Mouse (Mus musculus): Measurements from ENCODE around the gene Acr. TPM values are rescaled to one million over a fixed set of nuclear protein-coding genes. Genes with fewer than 3 reads are reported as not detected.
A peak's percentile ranks its signal among the peaks of the same experiment; 100 is the strongest.

The Acr gene
- polyA plus RNA-seq, 3 experiments from 2014 or later, result not detected

DNA sequence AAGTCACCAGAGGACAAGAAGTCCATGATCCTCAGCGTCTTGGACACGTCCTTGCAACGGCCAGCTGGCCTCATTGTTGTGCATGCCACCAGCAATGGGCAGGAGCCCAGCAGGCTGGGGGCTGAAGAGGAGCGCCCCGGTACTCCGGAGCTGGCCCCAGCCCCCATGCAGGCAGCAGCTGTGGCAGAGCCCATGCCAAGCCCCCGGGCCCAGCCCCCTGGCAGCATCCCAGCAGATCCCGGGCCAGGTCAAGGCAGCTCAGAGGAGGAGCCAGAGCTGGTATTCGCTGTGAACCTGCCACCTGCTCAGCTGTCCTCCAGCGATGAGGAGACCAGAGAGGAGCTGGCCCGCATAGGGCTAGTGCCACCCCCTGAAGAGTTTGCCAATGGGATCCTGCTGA is 19.3 kb upstream of the Acr start:
- ATAC-seq, result no peak

DNA sequence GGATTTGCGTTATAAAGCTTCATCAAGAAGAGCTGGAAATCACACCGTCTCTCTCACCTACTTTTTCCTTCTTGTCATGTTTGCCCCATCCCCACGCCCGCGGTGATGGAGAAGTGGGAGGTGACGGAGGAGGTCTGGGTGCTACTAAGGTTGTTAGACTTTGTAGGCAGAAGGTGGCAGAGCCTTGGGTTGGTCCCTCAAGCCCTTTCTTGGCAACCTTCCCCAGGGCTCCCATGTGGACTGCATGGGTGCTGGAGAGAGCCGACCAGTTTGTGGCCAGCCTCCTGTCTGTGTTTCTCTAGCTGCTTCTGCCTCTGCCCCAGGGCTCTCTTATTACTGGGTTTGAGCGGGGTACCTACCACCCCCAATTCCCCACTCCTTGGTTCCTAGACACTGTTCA is 17.6 kb upstream of the Acr start:
- no peak for ATAC-seq

DNA sequence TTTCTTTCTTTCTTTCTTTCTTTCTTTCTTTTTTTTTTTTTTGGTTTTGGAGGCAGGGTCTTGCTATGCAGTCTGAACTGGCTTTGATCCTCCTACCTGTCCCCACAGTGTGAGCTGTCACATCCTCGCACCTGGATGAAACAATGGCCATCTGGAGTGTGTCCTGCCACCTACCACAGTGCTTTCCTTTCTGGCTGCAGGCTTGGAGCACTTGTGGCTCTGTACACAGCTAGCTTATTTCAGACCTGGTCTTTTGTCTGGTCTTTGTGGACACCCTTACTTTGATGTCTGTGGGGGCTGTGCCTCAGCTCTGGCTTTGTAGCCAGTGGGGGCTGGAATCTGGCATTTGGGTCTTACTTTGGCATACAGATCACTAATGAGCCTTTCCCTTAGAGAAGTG is 16.4 kb upstream of the Acr start:
- no peak for ATAC-seq

DNA sequence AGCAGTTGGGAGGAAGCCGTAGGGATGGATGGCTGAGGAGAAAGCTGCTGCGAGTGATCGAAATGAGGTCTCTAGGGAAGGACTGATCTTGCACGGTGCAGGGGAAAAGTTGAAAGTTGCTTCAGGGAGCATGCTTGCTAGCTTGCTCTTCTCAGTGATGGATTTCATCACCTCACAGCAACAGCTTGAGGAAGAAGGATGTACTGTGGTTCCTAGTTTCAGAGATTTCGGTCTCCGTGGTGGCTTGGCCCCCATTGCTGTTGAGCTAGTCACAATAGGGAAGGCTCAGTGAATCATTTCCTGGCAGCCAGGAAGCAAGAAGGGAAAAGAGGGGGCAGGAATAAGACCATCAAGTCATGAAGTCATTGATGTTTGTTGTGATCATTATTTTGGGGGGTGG is 12.5 kb upstream of the Acr start:
- no peak for ATAC-seq

DNA sequence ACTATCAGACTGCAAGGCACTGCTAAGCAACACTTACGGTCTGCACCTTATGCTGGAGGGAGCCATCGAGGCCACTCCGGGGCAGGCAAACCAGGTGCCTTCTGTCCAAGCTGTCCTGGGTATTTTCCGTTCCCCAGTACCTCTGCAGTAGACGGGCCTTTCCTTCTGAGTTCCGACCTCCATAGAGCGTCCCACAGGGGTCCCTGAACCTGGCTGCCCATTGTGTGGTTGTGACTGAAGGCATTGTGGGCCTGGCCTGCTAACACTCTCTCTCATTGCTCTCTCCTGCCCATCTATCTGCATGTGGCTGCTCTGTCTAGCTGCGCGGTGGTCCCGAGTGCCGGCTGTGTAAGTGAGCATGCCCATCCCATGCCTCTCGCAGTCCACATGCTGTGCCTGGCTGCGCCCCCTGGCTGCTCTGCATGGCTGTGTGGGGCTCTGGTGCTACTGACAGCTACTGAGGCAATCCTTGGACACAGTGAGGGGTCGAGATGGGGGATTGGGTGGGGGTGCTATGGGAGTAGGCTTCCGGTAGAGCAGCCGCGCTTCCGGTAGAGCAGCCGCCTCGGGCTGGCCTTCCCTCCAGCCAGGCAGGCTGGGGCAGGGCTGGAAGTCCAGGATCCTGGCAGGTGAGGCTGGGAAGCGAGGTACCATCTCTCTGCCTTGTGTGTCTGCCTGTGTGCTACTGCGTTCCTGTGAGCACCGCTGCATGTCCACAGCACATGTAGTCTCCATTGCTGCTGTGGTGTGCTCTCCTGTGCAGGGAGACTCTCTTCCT is 11.5 kb upstream of the Acr start:
- ATAC-seq, result no peak

DNA sequence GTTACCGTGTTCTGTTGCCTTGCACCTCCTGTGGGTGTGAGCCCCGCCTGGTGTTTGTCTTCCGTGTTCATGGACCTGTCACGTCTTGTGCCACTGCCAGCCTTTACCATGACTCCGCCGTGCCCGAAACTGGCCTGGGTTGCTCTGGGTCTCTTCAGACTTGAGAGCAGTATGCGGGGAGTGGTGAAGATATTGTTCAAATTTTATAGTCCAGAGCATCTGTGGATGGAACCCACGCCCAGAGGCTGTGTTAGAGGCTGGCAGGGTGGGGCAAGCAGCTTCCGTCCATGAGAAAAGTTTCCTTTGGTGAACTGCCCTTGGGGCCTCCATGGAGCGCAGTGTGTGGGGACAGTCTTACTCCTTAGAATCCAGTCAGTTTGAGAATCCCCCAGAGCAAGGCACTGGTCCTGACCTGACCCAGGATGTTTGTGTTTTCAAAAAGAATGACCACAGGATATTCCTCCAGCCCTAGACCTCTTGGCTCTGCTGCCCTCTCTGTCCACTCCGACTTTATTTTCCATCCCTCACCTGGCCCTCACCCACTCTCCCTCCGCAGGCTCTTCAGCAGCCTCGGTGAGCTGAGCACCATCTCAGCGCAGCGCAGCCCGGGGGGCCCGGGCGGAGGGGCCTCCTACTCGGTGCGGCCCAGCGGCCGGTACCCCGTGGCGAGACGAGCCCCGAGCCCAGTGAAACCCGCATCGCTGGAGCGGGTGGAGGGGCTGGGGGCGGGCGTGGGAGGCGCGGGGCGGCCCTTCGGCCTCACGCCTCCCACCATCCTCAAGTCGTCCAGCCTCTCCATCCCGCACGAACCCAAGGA is 10.7 kb upstream of the Acr start:
- ATAC-seq, result no peak

DNA sequence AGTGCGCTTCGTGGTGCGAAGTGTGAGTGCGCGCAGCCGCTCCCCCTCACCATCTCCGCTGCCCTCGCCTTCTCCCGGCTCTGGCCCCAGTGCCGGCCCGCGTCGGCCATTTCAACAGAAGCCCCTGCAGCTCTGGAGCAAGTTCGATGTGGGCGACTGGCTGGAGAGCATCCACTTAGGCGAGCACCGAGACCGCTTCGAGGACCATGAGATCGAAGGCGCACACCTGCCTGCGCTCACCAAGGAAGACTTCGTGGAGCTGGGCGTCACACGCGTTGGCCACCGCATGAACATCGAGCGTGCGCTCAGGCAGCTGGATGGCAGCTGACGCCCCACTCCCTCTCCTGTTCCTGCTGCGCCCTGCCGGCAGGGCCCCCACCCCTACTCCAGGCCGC is 10.1 kb upstream of the Acr start:
- ATAC-seq, result no peak

DNA sequence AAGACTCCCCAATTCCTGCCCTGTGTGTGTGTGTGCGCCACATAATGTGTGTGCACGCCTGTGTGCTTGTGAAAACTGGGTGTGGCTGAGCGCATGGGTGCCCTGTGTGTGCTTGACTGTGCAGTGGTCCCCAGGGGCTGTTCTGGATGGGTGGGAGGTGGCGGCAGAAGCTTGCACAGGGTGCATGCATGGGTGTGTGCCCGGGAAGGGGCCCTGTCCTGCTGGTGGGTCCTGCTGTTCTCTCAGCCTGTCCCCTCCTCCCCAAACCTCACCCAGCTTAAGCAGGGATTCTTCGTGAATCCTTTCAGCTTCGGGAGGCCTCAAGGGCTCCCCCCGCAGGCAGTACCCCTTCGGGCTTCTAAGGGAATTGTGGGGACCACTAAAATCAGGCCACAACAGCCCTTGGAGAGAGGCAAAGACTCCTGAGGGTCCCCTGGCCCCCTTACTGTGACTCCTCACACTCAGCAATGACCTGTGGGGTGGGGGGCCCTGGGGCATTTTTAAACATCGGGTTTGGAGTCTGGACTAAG is 8.9 kb upstream of the Acr start:
- no peak for ATAC-seq

DNA sequence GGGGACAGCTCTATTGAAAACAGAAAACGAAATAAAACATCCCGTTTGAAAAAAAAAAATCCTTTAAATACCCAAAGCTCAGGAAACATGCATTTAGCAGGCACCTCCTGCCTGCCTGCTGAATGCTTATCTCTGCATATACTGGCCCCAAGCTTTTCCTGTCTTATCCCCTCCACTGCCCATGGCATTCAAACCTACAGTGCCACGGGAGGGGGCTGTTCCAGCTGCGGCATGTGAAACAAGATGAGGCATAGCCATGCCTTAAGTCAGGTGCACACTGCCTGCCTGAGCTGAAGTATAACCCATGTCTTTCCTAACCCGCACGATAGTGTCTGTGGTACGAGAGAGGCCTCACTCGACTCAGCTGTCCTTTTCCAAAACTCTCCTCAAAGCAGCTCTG is 4.0 kb downstream of the Acr start:
- no peak for ATAC-seq

DNA sequence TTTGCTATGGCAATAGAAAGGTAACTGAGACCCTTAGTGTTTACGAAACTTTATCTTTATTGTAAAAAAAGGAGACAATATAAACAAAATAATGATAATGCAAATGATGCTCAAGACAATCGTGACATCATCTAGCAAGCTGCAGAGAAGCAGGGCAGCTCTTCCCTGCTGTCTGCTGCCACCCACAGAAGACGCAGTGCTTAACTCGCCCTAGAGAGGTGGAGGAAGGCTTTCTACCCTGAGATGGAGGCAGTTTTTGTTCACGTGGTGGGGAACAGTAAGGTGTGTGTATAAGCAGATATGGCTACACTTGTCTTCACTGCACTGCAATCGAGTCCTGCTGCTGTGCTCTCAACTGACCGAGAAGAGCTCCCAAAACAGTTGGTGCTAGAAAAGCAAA is 14.4 kb downstream of the Acr start:
- ATAC-seq, result no peak

DNA sequence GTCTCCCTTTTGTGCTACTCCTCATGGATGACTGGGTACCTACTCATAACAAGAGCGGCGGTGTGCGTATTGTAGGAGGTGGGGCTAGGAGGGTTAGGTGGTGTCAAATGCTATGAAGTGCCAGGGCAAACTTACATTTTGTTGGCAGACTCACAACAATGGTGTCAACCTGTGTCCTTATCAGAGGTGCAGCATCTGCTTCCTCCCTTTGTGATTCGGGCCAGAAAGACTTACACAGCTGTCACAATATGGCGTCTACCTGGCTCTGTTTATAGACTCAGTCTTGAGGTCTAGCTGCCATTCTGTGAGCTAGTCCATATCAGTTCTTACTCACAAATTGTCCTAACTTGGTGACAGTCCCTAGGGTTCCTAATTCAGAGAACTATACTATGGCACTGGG is 17.0 kb downstream of the Acr start:
- ATAC-seq, result no peak

DNA sequence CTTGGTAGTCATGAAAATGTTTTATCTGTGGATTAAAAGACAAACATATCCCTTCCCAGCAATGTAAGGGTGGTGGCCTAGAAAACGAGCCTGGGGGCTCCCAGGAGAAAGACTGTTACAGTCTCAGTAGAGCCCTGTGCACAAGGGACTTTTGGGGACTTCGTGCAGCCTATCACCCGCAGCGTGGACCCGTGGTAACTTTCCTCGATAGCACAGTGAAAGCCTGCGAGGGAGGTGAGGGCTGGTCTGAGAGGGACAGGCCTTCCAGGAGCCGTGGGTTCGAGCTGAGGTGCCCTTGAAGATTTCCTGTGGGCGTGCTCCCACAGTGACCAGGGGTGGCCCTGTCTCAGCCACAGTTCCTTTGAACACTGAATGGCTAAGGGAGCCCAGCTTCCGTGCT is 17.5 kb downstream of the Acr start:
- no peak for ATAC-seq

DNA sequence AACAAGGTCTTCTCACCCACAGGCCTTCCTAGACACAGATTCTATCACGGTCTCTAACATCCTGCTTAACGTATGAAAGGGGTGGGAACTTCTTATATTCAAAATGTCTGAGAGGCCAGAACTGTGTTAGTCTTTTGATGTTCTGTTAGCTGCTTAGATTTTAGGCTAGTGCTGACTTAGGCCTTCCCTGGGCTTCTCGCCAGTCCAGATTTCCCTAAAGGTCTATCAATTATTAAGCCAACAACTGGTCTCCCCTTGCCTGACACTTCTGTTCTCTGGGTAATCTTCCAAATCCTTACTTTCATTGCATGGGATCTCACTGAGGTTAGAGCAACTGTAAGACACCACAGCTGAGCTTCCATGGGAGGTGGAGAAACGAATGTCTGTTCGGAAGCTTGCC is 21.0 kb downstream of the Acr start:
- ATAC-seq, result no peak

DNA sequence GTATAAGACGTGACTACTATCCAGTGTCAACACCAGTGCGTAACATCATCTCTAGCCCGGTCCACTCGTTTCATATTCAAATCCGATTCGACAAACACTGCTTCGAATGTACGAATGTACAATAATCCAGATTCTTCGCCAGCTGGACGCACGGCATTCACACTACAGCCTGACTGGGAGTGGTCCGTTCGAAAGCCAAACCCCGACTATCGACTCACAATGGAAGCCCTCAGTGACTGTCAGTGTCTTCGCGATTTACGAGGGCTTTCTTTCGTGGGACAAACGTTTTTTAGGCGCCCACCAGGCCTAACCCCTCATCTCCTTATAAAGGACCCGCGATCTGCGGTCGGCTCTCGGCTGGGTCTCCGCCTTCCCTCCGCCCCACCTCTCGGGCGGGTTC is 23.2 kb downstream of the Acr start:
- ATAC-seq, result no peak

DNA sequence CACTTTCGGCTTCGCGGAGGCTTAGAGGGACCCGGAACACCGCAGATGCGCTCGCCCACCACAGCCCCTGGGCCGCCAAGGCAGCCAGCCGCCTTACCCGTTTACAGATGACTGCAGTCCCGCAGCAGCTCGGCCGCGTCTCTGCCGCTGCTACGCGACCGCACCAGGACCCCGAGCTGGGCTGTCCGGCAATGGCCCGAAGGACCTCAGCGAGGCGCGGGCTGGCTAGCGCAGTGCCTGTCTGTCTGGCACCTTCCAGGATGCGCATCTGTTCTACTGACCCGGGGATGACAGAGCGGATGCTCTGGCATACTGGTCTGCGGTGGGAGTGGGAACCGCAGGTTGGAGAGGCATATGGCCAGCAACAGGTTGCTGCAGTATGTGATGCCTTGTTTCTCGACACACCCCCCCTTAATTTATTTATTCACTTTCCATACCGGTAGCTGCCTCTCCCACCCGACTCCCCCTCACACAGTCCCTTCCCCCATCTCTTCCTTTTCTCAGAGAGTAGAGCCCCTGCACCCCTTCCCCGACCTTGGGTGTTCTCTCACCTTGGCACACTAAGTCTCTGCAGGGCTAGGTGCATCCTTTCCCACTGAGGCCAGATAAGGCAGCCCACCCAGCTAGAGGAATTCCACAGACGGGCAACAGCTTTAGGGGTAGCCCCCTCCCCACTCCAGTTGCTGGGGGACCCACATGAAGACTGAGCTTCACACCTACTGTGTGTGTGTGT is 23.8 kb downstream of the Acr start, which contains the start of gene Rabl2:
Rabl2 (minus strand) TSS at position 201 of the 733 bp plus-strand sequence.
- ATAC-seq, result peak; percentile 91

DNA sequence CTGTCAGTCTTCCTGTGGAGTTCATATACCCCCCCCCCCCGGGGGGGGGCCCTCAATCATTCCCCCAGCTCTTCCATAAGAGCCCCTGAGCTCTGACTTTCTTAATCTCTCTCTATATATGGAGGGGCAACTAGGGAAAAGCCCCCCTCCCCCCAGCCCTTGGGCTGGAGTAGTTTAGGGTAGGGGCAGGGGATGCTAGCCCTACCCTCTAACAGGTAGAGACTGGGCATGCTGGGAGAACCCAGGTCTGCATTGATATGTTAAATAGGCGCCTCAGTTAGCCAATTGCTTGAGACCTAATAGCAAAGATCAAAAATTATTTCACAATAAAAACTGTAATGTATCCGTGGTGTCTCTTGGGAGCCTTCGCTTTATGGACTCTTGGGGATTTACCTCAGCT is 24.4 kb downstream of the Acr start:
- ATAC-seq, result no peak

DNA sequence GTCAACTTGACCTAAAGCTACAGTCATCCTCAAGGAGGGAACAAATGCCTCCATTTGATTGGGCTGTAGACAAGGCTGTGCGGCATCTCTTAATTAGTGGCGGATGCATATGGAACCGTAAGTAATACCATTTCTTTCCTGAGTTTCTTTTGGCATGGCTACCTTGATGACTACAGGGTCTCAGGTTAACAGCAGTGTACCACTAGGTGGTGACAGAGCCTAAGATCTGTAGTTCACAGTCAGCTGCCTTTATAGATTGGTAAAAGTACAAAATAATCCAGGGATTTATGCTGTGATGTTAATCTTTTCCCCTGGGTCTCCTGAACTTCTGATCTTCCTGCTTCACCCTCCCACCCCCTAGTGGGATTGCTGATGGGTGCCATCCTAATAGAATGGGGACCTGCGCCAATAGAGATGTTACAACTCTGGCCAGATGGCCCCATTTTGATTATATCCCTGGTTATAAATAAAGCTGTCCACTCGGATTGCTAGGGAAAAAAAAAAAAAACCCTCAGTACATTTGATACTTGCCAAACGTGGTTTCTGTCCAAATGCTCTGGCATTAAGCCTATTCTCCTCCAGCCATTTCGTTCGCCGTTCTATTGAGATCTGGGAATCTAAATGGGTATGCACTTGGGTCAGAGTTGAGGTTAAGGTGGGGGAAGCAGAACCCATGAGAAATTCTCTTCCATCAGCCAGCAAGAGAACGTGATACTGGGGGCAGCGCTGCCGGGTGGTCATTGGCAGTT is 37.9 kb downstream of the Acr start:
- no peak for ATAC-seq

DNA sequence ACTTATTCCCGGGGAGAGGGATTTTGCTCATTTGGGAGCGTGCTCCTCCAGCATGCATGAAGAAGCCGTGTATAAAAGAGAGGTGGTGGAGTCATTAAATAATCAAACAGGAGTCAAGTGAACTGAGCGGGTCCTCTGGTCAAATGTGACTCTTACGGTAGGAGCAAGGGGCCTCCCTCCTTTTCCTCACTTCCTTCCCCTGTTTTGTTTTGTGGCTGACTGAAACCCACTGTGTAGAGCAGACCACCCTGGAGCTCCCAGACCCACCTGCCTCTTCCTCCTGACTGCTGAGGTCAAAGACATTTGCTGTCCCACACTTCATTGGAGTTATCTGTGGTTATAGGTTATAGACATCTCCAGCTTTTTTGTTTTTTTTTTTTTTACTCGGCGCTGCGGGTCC is 39.4 kb downstream of the Acr start:
- no peak for ATAC-seq

DNA sequence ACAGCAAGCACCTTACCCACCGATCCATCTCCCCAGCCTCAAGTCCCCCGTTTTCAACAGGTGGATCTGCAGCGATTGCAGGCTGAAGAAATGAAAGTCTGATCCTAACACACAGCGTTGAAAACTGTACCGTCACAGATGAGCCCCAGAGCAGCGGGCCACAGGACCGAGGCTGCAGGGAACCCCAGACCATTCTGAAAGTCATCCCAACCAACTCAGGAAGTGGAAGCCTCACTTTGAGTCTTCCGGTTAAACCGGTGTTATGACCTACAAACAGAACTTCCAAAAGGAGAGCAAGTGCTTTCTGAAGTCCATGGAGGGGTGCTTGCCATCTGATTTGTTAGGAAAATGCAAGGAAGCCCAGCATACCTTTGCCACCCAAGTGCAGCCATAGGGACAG is 39.8 kb downstream of the Acr start:
- no peak for ATAC-seq

DNA sequence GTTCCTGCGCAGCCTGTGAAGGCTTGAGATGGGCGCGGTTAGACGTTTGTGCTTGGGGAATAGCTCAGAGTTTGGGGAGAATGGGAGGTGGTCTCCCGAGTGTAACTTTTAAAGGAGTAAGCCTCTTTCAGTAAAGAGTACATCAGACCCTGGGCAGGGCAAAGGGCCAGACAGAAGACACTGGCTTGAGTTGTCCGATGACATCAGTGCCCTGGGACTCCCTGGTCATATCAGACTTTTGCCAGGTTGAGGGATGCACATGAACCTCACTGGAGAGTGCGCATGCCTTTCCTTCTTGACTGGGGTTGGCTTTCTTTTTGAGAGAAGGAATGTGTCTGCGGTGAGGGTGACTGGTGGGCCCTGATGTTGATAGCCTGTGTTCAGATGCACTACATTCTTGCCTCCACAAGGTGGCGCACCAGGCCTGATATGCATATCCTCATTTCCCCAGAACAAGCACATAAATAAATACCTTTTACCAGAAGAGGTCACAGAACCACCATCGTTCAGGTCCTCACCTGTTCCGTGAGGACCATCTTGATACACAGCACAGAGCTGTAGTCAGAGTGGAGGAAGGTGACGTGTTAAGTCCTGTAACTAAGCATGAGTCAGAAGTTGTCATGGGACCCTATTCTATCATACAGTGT is 54.3 kb downstream of the Acr start:
- no peak for ATAC-seq

DNA sequence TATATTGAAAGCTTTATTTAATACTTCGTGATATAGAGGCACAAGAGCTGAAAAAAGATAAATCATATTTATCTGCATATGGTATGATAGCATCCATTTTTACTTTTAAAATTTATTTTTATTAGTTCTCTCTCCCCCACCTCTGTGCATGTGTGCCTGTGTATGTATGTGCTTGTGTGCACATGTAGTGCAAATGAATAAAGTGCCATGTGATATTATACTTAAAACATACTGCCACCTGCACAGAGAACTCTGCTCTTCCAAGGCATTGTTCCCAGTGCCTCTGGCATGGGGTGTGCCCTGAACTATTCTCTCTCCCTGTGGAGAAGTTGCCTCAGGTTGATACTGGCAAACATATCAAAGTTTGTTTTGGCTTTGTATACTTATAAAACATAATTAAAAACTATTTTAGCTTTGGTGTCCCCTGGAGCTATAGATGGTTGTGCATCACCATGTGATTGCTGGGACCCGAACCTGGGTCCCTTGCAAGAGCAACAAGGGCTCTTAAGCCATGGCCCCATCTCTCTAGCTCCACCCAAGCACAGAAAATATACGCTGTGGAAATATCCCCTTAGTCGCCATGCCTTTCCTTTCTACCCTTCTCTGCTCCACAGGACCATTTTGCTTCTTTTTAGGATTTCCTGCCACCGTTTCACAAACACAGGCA is 55.0 kb downstream of the Acr start:
- no peak for ATAC-seq

DNA sequence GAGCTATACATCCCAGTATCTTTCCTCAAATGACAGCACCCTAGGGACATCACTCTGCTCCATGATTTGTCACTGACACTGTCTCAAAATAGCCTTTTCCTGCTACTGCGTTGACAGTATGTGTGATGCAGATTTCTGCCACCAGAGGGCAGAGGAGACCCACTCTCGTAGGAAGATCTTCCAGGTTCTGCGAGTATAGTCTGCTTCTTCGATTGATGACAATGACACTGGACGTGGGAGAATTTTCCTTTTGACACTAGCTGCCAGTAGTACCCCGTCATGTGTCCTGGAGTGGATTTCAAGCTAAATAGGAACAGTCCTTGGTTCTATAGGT is 55.5 kb downstream of the Acr start:
- ATAC-seq, result peak; percentile 48

All from inflammation-experienced regulatory T-cells, adult 6 months (primary cell).